Mouse (Mus musculus) forebrain, embryonic 14.5 days (tissue): ENCODE measurements around the gene Kazn. TPM values are rescaled to one million over a fixed set of nuclear protein-coding genes. Genes with fewer than 3 reads are reported as not detected.
A peak's percentile ranks its signal among the peaks of the same experiment; 100 is the strongest.

Source experiments
- ATAC-seq: fragments of 200-750 bp; cut with Nextera tagmentation; 2 replicates; pipeline ENCODE4 v1.8.0; 2017; ENCODE audit warnings: mild to moderate bottlenecking, moderate library complexity
- DNase-seq: peaks from one replicate; pipeline ENCODE4 v3.0.0-alpha.2; 2015; ENCODE audit warnings: low spot score
- H3K27ac ChIP-seq: fragments of 300-500 bp; sonication (generic); 2 replicates; pipeline ENCODE4 v1.5.1; 2014; ENCODE audit warnings: low read depth, mild to moderate bottlenecking, control low read depth, low read length, moderate library complexity
- H3K27me3 ChIP-seq: fragments of 300-500 bp; sonication (generic); replicated peaks from 2 replicates; pipeline ENCODE4 v1.6.1; 2014; ENCODE audit warnings: low read length, control low read depth, mixed read lengths; ENCODE audit not compliant: control insufficient read depth, insufficient read depth
- H3K36me3 ChIP-seq: fragments of 300-500 bp; sonication (generic); 2 replicates; pipeline ENCODE4 v1.6.1; 2014; ENCODE audit warnings: low read length, control low read depth; ENCODE audit not compliant: control insufficient read depth, insufficient read depth
- H3K4me1 ChIP-seq: fragments of 300-500 bp; sonication (generic); 2 replicates; pipeline ENCODE4 v1.6.1; 2014; ENCODE audit warnings: antibody characterized with exemption, low read length, control low read depth; ENCODE audit not compliant: control insufficient read depth, insufficient read depth
- H3K4me2 ChIP-seq: fragments of 300-500 bp; sonication (generic); 2 replicates; pipeline ENCODE4 v1.6.1; 2014; ENCODE audit warnings: mild to moderate bottlenecking, control low read depth, low read length
- H3K4me3 ChIP-seq: fragments of 300-500 bp; sonication (generic); 2 replicates; pipeline ENCODE4 v1.5.1; 2014; ENCODE audit warnings: low read depth, low read length, control low read depth
- H3K9ac ChIP-seq: fragments of 300-500 bp; sonication (generic); 2 replicates; pipeline ENCODE4 v1.6.1; 2014; ENCODE audit warnings: mild to moderate bottlenecking, low read length, control low read depth, moderate library complexity
- H3K9me3 ChIP-seq: fragments of 300-500 bp; sonication (generic); replicated peaks from 2 replicates; pipeline ENCODE4 v1.6.1; 2016; ENCODE audit warnings: low read length, control low read depth, mixed read lengths; ENCODE audit not compliant: control insufficient read depth
- WGBS: fragments of 180-500 bp; shearing (Covaris S2); extraction: QIAGEN DNeasy Blood & Tissue Kit; methylation state at CpG from one replicate; pipeline ENCODE4 v1.1.7; 2014; 5-methylcytosine and 5-hydroxymethylcytosine counted together
- polyA plus RNA-seq: library from polyadenylated mRNA; unstranded; fragments of >200 nt; fragmentation: Nextera tagmentation; extraction: Ambion mirVana; gene quantifications from 2 replicates; pipeline ENCODE4 v1.2.1, GENCODE M21; 2014

Gene Kazn
- polyA plus RNA-seq, 1 experiment from 2014 or later = 11.5 TPM

DNA sequence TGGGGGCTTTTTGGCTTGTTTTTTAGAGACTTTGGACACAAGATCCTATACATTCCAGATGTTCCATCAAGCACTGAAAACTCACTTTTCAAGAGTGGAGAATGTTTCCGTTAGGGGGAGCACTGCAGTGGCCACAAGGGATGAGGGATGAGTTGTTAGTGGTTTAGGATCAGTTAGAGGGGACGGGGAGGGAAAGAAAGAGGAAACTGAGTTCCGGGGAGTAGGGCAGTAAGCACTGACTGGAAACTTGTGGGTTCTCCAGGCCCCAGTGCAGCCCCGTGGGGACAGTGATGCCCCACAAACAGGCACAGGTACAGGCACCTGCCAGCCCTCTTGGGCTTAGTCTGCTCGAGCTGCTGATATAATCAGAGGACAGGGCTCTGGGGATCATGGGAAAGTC, 99.5 kb downstream of the Kazn start:
- H3K4me2 ChIP-seq = no peak overlapping the region
- no peak overlapping the region for H3K9ac ChIP-seq
- H3K27ac ChIP-seq = no peak overlapping the region
- 83% methylated on average over 5 of the region's 5 CpGs for WGBS
- H3K4me1 ChIP-seq = no peaks in the 10 kb centered on the region
- no peaks in the 10 kb centered on the region for H3K9me3 ChIP-seq
- ATAC-seq = no peak
- H3K27me3 ChIP-seq = no peaks in the 10 kb centered on the region
- peaks cover 18% of the 10 kb centered on the region for H3K36me3 ChIP-seq
- no peak for DNase-seq
- H3K4me3 ChIP-seq = no peak overlapping the region

DNA sequence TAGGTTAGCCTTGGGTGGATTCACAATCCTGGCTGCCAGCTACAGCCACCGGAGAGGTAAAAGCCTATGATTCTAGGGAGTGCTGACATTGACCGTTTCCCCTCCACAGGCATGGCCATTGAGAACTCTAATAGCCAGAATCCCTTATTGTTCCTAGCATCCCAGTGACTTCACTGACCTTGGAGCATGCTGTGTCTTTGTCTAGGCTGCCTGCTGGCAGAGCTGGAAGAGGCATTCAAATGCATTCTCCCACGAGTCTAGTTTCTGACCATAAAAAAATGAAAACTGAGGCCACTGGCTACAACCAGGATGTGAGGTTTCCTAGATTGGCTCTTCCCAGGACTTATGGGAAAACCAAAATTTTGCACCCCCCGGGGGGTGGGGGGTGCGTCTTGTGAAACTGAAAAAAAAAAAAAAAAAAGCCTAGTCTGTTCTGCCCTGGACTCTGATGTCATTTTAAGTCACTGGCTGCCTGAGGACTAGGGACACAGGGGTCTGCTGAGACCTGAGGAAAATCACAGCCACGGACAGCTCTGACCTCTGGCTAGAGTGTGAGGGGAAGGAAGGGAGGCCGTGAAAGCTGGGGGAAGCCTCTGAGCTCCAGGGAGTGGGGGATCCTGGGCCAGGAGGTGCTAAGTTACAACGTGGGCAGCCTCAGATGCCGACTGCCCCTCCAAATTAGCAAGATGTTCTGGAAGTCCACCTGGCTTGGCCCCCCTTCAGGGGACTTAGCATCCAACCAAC, 100.7 kb downstream of the Kazn start:
- WGBS = 9% methylated on average over 9 of the region's 9 CpGs
- ATAC-seq = no peak

DNA sequence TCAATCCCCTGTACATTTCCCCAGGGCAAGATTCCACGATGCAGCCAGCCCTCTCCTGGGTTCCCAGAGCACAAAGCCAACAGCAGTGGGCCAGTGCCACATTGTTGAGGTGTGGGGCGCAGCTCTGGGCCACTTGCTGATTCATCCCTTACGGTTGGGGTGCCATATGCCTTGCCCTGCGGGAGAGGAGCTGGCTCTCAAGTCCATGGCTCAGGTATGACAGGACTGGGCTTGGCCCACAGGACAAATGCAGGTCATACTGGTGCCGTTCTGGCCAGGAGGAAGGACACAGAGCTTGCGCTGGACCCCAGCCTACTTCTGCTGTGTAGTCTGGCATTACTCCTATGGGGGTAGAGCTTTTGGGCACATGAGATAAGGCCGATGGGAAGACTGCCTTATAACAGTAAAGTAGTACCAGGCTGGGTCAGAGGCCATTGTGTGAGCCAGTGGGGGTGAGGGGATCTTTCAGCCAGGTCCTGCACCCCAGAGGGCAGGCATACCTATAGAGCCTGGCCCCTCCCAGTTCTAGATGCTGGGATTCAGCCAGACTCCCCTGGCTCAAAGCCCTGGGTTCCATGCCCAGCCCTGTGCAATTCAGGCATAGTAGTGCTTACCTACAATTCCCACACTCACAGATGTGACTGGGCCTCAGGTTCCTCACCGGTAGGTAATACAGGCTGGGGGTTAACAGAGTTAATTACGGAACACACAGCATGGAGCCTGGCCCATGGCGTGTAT, 102.3 kb downstream of the Kazn start:
- no peaks in the 10 kb centered on the region for H3K9me3 ChIP-seq
- H3K4me3 ChIP-seq = no peak overlapping the region
- H3K4me2 ChIP-seq = no peak overlapping the region
- no peak for ATAC-seq
- no peak overlapping the region for H3K27ac ChIP-seq
- no peaks in the 10 kb centered on the region for H3K4me1 ChIP-seq
- WGBS = 79% methylated on average over 10 of the region's 10 CpGs
- DNase-seq = no peak
- H3K9ac ChIP-seq = no peak overlapping the region
- peaks cover 10% of the 10 kb centered on the region for H3K36me3 ChIP-seq
- no peaks in the 10 kb centered on the region for H3K27me3 ChIP-seq

More for the DNA sequence above, 100.7 kb downstream of the Kazn start:
- H3K9me3 ChIP-seq = no peaks in the 10 kb centered on the region
- no peaks in the 10 kb centered on the region for H3K27me3 ChIP-seq
- H3K4me1 ChIP-seq = no peaks in the 10 kb centered on the region
- no peak overlapping the region for H3K4me3 ChIP-seq
- H3K9ac ChIP-seq = no peak overlapping the region
- DNase-seq = peak; percentile 33
- H3K36me3 ChIP-seq = peaks cover 14% of the 10 kb centered on the region
- no peak overlapping the region for H3K4me2 ChIP-seq
- H3K27ac ChIP-seq = no peak overlapping the region

DNA sequence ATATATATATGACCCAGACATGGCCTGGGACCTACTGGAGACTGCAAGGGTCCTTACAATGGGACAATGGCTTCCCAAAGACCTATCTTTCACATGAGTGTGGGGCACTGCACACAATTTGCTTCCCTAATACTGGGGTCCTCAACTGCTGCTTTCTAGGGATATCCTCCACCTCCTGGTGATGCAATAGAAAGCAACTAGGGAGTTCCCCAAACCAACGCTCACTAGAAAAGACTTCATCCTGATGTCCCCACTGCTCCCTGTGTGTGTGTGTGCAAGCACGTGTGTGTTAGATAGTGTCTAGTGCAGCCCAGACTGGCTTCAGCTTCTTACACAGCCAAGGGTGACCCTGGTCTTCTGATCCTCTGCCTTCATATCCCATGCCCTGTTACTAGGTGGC, 103.7 kb downstream of the Kazn start:
- H3K27ac ChIP-seq = no peak overlapping the region
- H3K4me3 ChIP-seq = no peak overlapping the region
- WGBS = 90% methylated on average over 2 of the region's 2 CpGs
- H3K27me3 ChIP-seq = no peaks in the 10 kb centered on the region
- H3K4me1 ChIP-seq = no peaks in the 10 kb centered on the region
- H3K4me2 ChIP-seq = no peak overlapping the region
- no peaks in the 10 kb centered on the region for H3K36me3 ChIP-seq
- H3K9me3 ChIP-seq = no peaks in the 10 kb centered on the region
- DNase-seq (no peak), ATAC-seq (no peak)
- no peak overlapping the region for H3K9ac ChIP-seq

DNA sequence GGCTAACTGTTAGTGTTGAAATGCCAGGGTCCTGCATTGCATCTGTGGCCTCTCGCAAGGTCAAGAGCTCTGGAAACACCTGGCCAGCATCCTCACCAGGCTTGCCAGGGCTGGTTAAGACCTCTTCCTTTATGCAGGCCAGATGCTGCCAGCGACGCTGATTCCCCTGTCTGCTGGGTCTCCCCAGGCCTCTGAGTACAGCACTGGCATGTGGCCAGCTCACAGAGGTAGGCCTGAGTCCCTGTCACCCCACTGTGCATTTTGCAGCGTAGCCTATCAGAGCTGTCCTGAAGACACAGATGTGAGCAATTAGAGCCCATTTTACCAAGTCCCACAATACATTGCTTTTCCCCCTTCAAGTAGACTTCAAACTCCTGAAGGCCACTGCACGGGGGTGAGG, 109.0 kb downstream of the Kazn start:
- Histone ChIP-seq H3K27ac (0 out of 2 replicates have a peak overlapping the region, but pooled peaks have one; percentile 11), H3K4me2 (no peak overlapping the region), H3K9ac (no peak overlapping the region), H3K27me3 (no peaks in the 10 kb centered on the region), H3K36me3 (no peaks in the 10 kb centered on the region), H3K4me3 (no peak overlapping the region), H3K9me3 (no peaks in the 10 kb centered on the region), H3K4me1 (no peaks in the 10 kb centered on the region)
- DNase-seq (peak; percentile 40), ATAC-seq (no peak)
- 45% methylated on average over 5 of the region's 5 CpGs for WGBS

DNA sequence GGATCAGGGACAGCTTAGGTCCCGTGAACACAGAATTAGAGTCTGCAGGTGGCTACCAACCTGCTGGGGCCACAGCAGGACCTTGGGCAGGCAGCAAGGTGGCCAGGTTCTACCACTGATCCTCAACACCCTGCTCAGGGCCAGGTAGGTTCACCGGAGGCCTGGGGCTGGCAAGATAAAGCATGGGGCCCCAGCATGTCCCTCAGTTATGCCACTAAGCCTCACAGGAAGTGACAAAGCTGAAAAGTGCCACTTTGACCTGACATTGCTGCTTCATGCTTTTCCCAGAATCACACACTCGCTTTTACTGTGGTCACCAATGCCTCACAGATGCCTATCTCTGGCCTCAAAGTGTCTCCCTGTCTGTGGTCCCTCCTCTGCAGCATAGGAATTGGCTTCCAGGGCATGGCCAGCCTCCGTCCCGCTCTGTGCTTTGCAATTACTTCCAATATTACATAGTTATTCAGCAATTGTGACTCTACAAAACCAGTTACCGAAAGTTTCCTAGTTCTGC, 111.9 kb downstream of the Kazn start:
- 88% methylated on average over 6 of the region's 6 CpGs for WGBS

DNA sequence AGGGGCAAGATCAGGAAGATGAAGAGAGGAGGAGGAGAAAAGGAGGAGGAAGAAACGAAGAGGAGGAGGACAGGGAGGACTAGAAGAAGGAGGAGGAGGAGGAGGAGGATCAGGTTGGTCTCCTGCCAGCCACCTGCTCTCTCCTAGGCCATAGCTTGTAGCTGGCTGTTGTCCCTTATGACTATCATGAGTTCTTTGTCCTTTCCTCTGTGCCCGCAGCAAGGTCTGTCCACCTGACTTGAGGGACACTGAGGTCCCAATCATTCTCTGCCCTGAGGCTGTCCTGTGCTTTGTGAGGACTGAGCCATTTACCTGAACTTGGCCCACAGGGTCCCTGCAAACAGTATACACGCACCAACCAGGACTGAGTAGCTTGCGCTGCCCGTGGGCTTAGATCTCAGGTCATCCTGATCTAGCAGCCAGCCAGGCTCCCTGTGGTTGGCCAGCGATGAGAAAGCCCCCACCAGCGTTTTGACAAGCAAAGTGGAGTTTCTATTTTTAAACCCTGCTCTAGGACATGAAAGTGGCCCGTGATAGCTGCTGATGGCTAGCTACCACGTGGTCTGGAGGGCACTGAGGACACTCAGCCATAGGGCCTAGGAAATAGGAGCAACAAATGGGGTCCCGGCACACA, 112.4 kb downstream of the Kazn start:
- H3K36me3 ChIP-seq = no peaks in the 10 kb centered on the region
- no peaks in the 10 kb centered on the region for H3K27me3 ChIP-seq
- H3K4me1 ChIP-seq = no peaks in the 10 kb centered on the region
- H3K9me3 ChIP-seq = no peaks in the 10 kb centered on the region
- no peak overlapping the region for H3K4me3 ChIP-seq
- 84% methylated on average over 10 of the region's 10 CpGs for WGBS
- ATAC-seq = no peak
- no peak for DNase-seq
- no peak overlapping the region for H3K27ac ChIP-seq
- H3K4me2 ChIP-seq = no peak overlapping the region
- H3K9ac ChIP-seq = no peak overlapping the region

More for the DNA sequence above, 111.9 kb downstream of the Kazn start:
- no peak overlapping the region for H3K4me3 ChIP-seq
- no peaks in the 10 kb centered on the region for H3K27me3 ChIP-seq
- H3K4me1 ChIP-seq = no peaks in the 10 kb centered on the region
- no peaks in the 10 kb centered on the region for H3K36me3 ChIP-seq
- H3K4me2 ChIP-seq = no peak overlapping the region
- no peak for ATAC-seq
- no peaks in the 10 kb centered on the region for H3K9me3 ChIP-seq
- H3K9ac ChIP-seq = no peak overlapping the region
- no peak overlapping the region for H3K27ac ChIP-seq
- DNase-seq = no peak

DNA sequence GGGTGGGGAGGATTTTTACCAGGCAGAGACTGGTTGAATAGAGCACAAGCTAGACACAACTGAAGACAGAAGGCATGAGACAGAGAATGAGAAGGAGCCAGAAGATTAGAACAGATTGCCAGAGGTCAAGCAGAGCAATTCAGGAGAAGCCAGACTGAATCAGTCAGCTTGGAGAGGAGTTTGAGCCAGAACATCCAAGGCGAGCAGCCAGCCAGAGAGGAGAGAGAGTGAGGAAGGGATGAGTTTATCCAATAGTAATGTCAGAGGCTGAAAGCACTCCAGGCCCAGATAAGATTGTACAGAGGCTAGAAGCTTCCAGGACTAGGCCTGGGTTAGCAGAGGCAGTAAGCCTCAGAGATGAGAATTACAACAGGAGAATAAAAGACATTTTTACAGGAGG, 118.0 kb downstream of the Kazn start:
- H3K27ac ChIP-seq = no peak overlapping the region
- no peak overlapping the region for H3K9ac ChIP-seq
- 44% methylated on average over 1 of the region's 1 CpGs for WGBS
- no peaks in the 10 kb centered on the region for H3K9me3 ChIP-seq
- DNase-seq = no peak
- no peaks in the 10 kb centered on the region for H3K4me1 ChIP-seq
- H3K4me2 ChIP-seq = no peak overlapping the region
- H3K36me3 ChIP-seq = no peaks in the 10 kb centered on the region
- H3K27me3 ChIP-seq = no peaks in the 10 kb centered on the region
- H3K4me3 ChIP-seq = no peak overlapping the region
- ATAC-seq = no peak
